Mouse (Mus musculus) kidney, adult 11 months (tissue): ENCODE data around the gene Timm50.

Experiments
- DNase-seq: peaks from one replicate; pipeline ENCODE4 v3.0.0; 2022

Gene Timm50

GRCm38 (mm10) chr7:28311926-28312543 lies at the start of gene Timm50:
TSS of gene Timm50 (minus strand) at chr7:28312072.
- DNase-seq: peak; percentile 97

GRCm38 (mm10) chr7:28360291-28360690 lies 48.4 kb upstream of the Timm50 start:
- DNase-seq: no peak

- no peak for DNase-seq
Observed at GRCm38 (mm10) chr7:28359854-28360253, 48.0 kb upstream of the Timm50 start.

- DNase-seq: no peak
Observed at GRCm38 (mm10) chr7:28358431-28358830, 46.6 kb upstream of the Timm50 start.

- DNase-seq: no peak
Observed at GRCm38 (mm10) chr7:28357984-28358383, 46.1 kb upstream of the Timm50 start.

- DNase-seq: peak; percentile 68
Observed at GRCm38 (mm10) chr7:28356981-28357380, 45.1 kb upstream of the Timm50 start.

DNA sequence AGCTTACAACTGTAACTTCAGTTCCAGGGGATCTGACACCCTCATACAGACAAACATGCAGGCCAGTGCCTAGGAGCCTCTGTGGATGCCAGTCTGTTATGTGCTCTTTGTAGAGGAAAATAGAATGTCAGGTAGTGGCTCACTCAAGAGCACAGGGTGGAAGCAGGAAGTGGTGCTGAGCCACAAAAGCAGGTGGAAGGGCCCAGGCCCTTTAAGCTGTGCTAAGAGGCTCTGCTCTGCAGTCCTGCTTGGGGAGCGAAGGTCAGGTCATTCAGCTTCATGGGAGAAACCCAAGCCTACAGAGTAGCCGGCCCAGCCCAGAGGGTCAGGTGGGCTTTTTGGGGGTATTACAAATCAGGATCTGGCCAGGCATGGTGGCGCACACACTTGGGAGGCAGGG lies 43.3 kb upstream of the Timm50 start:
- DNase-seq: no peak

- no peak for DNase-seq
Observed at GRCm38 (mm10) chr7:28354596-28354995, 42.7 kb upstream of the Timm50 start.

DNA sequence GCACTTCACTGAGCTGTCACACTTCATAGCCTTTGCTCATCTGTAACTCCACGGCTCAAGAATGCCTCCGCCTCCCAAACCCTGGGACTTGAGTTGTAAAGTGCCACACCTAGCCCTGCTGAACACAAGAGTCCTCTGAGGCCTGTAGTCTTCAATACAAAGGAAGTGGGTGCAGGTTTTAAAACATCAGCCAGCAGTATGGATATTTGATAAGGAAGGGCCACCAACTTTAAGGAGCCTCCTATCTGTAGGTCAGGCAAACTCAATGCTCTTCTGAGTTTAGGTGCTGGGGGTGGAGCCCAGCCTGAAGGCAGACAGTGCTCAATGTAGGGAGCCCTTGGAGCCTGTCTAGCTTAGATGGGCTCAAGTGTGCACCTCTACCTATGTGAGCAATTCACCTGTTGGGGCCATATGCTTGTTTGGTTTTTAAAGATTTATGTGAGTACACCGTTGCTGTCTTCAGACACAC lies 42.3 kb upstream of the Timm50 start:
- no peak for DNase-seq

DNA sequence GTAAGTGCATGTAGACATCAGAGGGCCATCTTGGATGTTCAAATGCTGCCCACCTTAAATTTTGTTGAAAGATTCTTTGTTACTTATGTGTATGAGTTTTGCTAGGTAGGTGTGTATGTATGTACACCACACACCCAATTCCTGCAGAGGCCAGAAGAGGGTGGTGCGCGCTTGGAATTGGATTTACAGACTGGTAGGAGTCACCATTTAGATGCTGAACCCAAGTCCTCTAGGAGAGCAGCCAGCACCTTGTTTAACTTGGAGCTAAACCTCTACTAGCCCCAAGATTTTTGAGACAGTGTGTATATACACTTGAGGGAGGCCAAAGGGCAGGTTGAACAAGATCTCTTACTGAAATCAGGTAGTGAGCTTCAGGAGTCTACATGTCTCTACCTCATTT lies 41.4 kb upstream of the Timm50 start:
- DNase-seq: no peak

DNA sequence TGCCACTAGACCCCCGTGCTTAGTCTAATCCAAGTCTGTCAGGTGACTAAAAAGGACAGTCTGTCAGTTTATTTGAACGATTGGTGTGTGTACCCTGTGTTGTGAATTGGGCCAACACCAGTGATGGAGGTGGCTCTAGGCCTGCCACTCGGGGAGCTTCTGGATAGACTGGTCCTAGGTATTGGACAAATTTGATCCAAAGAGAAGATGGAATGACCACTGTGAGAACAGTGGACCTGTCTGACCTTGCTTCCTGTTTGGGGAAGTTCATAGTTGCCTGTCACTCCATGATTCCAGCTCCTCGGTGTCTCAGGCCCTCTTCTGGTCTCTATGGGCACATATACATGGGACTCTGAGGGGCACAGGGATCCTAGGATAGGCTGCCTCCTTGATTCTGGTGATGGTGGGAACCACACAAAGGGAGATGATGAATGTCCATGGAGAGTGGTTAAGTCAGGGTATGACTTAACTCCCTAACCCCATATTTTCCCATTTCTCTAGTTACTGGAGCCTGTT lies 39.9 kb upstream of the Timm50 start:
- no peak for DNase-seq

GRCm38 (mm10) chr7:28350155-28350883 lies 38.4 kb upstream of the Timm50 start, which contains the start of gene Rps16:
TSS of gene Rps16 (plus strand) at chr7:28350652.
- DNase-seq: peak; percentile 95

DNA sequence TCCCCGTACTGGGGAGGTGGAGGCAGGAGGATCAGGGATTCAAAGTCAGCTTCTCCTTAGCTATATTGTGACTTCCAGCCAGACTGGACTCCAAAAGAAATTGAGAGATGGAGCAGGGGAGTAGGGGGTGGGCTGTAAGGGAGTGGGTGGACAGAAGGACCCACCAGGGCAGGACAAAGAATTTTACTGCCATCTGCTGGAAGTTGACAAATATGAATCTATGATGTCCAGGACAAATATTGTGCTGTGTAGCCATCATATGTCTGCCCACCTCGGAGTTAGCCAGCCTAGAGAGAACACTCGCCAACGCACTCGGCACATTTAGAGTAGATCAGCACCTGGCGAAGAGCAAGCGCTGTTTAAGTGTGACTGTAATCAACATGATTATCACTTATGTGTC lies 36.7 kb upstream of the Timm50 start:
- no peak for DNase-seq

GRCm38 (mm10) chr7:28347746-28348145 lies 35.9 kb upstream of the Timm50 start:
- no peak for DNase-seq

GRCm38 (mm10) chr7:28344637-28345036 lies 32.8 kb upstream of the Timm50 start:
- DNase-seq: no peak

- DNase-seq: no peak
Observed at GRCm38 (mm10) chr7:28341381-28341780, 29.5 kb upstream of the Timm50 start.

GRCm38 (mm10) chr7:28339213-28339917 lies 27.5 kb upstream of the Timm50 start:
- peak; percentile 67 for DNase-seq

DNA sequence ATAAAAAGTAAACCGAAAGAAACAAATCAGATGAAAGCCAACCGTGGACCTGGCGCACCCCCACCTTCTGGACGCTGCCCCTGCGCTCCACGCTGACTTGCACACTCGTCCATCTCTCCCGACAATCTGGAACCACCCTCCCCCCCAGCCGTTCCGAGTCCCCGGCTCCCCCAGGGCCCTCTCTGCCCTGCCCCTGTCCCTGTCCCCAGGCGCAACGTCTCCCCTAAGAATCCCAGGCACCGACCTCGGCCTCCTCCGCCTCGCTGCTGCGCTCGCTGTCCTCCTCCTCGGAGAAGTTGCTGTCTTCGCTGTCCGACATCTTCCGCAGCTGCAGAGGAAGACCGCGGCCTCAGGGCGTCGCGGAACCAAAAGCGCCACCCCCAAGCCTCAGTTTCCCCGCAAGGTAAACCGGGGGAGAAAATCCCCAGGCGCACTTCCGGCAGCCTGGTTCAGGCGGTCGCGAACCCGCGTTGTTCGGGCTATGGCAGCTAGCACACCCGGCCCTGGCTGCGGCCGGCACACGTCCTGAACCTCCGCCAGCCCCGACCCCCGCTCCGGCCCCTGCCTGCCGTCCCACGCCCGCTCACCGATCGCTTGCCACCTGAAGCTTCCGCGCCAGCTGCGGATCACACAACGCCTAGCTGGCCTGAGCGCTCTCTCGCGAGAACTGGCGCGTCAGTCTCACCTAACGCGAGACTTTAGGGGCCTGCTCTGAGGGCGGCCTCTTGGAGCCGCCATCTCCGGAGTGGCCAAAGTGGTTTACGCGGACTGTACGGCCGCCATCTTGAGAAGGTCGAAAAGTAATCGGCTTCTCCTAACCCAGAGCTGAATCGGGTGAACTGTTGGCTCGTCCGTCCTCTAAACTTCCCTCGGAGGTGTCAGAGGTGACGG lies 26.5 kb upstream of the Timm50 start, which contains the start of gene Supt5:
TSS of gene Supt5 (minus strand) at position 639 of the 891 bp plus-strand sequence.
- peak; percentile 98 for DNase-seq

GRCm38 (mm10) chr7:28335471-28335870 lies 23.6 kb upstream of the Timm50 start:
- no peak for DNase-seq

GRCm38 (mm10) chr7:28334534-28334933 lies 22.7 kb upstream of the Timm50 start:
- DNase-seq: no peak

DNA sequence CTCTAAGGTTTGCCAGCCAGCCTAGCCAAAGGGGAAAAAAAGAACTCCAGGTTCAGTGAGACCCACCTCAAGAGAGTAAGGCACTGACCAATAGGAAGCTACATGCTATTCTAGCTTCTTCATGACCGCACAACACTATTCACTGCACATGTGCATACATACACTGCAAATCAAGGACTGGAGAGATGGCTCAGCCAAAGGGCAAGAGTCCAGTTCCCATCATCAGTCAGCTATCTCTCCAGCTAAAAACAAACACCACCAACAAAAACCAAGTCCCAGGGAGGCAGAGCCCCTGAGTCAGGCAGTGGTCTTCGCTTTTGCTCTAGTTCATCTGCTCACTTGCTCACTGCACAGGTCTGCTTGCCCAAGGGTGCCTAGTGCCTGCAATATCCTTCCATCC lies 16.4 kb upstream of the Timm50 start:
- no peak for DNase-seq

- DNase-seq: no peak
Observed at GRCm38 (mm10) chr7:28326457-28326856, 14.6 kb upstream of the Timm50 start.
